Mouse (Mus musculus) midbrain, embryonic 15.5 days (tissue): Measurements from ENCODE around the gene Tead4. TPM values are rescaled to one million over a fixed set of nuclear protein-coding genes. Genes with fewer than 3 reads are reported as not detected.

Experiments used
- ATAC-seq: fragments of 200-750 bp; cut with Nextera tagmentation; replicated peaks from 2 replicates; pipeline ENCODE4 v1.8.0; 2017; ENCODE audit warnings: moderate TSS enrichment
- H3K27ac ChIP-seq: fragments of 300-500 bp; sonication (generic); 2 replicates; pipeline ENCODE4 v1.5.1; 2015; ENCODE audit warnings: mild to moderate bottlenecking, inconsistent platforms
- H3K27me3 ChIP-seq: fragments of 300-500 bp; sonication (generic); replicated peaks from 2 replicates; pipeline ENCODE4 v1.6.1; 2015; ENCODE audit warnings: inconsistent platforms
- H3K36me3 ChIP-seq: fragments of 300-500 bp; sonication (generic); replicated peaks from 2 replicates; pipeline ENCODE4 v1.6.1; 2015; ENCODE audit warnings: inconsistent platforms
- H3K4me1 ChIP-seq: fragments of 300-500 bp; sonication (generic); 2 replicates; pipeline ENCODE4 v1.6.1; 2015; ENCODE audit warnings: inconsistent platforms
- H3K4me2 ChIP-seq: fragments of 300-500 bp; sonication (generic); 2 replicates; pipeline ENCODE4 v1.6.1; 2015; ENCODE audit warnings: inconsistent platforms, mild to moderate bottlenecking, moderate library complexity
- H3K4me3 ChIP-seq: fragments of 300-500 bp; sonication (generic); 2 replicates; pipeline ENCODE4 v1.5.1; 2015; ENCODE audit warnings: mild to moderate bottlenecking, inconsistent platforms
- H3K9ac ChIP-seq: fragments of 300-500 bp; sonication (generic); 2 replicates; pipeline ENCODE4 v1.6.1; 2015; ENCODE audit warnings: mild to moderate bottlenecking, inconsistent platforms
- H3K9me3 ChIP-seq: fragments of 300-500 bp; sonication (generic); 2 replicates; pipeline ENCODE4 v1.6.1; 2016; ENCODE audit warnings: inconsistent platforms
- WGBS: fragments of 180-500 bp; shearing (Covaris S2); methylation state at CpG from one replicate; pipeline ENCODE4 v1.1.7; 2015; ENCODE audit warnings: mixed read lengths; 5-methylcytosine and 5-hydroxymethylcytosine counted together
- polyA plus RNA-seq: library from polyadenylated mRNA; unstranded; fragments of >200 nt; fragmentation: Nextera tagmentation; extraction: Ambion mirVana; gene quantifications from 2 replicates; pipeline ENCODE4 v1.2.1, GENCODE M21; 2015

Gene Tead4
- polyA plus RNA-seq: 0.65 and 0.91 TPM in 2 replicates

GRCm38 (mm10) chr6:128300134-128301001 is at the start of gene Tead4:
Tead4 (minus strand) TSS chr6:128300823.
- H3K9me3 ChIP-seq: no peaks in the 10 kb centered on the region
- WGBS: under 1% methylated on average over 81 of the region's 81 CpGs
- H3K4me2 ChIP-seq: peak within 1 kb of the TSS; percentile 100
- H3K27me3 ChIP-seq: peaks cover 53% of the 10 kb centered on the region
- H3K4me1 ChIP-seq: peaks cover 20% of the 10 kb centered on the region
- H3K4me3 ChIP-seq: peak within 1 kb of the TSS; percentile 65
- peak; percentile 78 for ATAC-seq
- peak within 1 kb of the TSS; percentile 43 for H3K9ac ChIP-seq
- H3K27ac ChIP-seq: no peak within 1 kb of the TSS
- H3K36me3 ChIP-seq: no peaks in the 10 kb centered on the region

DNA sequence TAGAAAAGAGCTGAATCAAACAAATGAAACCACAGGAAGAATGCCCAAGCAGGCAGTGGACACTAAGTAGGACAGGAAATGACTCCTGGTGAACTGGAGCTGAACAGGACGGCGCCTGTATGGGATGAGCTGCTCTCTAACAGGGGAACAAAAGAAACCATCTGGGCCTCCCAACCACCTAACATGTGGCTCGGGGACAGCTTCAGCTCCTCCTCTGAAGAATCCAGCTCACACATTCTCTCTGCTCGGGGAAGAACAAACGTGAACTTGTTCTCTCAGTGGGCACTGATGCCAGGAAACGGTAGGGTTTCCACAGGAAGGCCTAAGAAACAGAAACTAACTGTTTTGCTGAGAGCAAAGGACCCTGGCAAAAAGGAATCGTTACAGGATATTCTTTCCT is 49.1 kb upstream of the Tead4 start:
- H3K27me3 ChIP-seq: no peaks in the 10 kb centered on the region
- H3K9me3 ChIP-seq: no peaks in the 10 kb centered on the region
- no peaks in the 10 kb centered on the region for H3K36me3 ChIP-seq
- ATAC-seq: 0 out of 2 replicates have a peak, but pooled peaks have one; percentile 11
- H3K27ac ChIP-seq: no peak overlapping the region
- no peak overlapping the region for H3K4me3 ChIP-seq
- 49% methylated on average over 7 of the region's 7 CpGs for WGBS
- H3K9ac ChIP-seq: no peak overlapping the region
- H3K4me1 ChIP-seq: peaks cover 16% of the 10 kb centered on the region
- no peak overlapping the region for H3K4me2 ChIP-seq

GRCm38 (mm10) chr6:128346782-128347181 is 46.2 kb upstream of the Tead4 start:
- no peaks in the 10 kb centered on the region for H3K9me3 ChIP-seq
- H3K36me3 ChIP-seq: no peaks in the 10 kb centered on the region
- H3K9ac ChIP-seq: no peak overlapping the region
- no peaks in the 10 kb centered on the region for H3K27me3 ChIP-seq
- no peak overlapping the region for H3K4me3 ChIP-seq
- ATAC-seq: no peak
- H3K4me1 ChIP-seq: peaks cover 4% of the 10 kb centered on the region; the same call in 1 of the 2 replicates
- no peak overlapping the region for H3K4me2 ChIP-seq
- WGBS: 90% methylated on average over 6 of the region's 6 CpGs
- no peak overlapping the region for H3K27ac ChIP-seq

- ATAC-seq: no peak
- no peaks in the 10 kb centered on the region for H3K36me3 ChIP-seq
- peaks cover 4% of the 10 kb centered on the region; the same call in 1 of the 2 replicates for H3K4me1 ChIP-seq
- WGBS: 88% methylated on average over 10 of the region's 10 CpGs
- no peak overlapping the region for H3K4me2 ChIP-seq
- no peaks in the 10 kb centered on the region for H3K9me3 ChIP-seq
- no peak overlapping the region for H3K4me3 ChIP-seq
- no peak overlapping the region for H3K27ac ChIP-seq
- no peaks in the 10 kb centered on the region for H3K27me3 ChIP-seq
- no peak overlapping the region for H3K9ac ChIP-seq
These were observed 45.0 kb upstream of the Tead4 start for GRCm38 (mm10) chr6:128345623-128346022.

DNA sequence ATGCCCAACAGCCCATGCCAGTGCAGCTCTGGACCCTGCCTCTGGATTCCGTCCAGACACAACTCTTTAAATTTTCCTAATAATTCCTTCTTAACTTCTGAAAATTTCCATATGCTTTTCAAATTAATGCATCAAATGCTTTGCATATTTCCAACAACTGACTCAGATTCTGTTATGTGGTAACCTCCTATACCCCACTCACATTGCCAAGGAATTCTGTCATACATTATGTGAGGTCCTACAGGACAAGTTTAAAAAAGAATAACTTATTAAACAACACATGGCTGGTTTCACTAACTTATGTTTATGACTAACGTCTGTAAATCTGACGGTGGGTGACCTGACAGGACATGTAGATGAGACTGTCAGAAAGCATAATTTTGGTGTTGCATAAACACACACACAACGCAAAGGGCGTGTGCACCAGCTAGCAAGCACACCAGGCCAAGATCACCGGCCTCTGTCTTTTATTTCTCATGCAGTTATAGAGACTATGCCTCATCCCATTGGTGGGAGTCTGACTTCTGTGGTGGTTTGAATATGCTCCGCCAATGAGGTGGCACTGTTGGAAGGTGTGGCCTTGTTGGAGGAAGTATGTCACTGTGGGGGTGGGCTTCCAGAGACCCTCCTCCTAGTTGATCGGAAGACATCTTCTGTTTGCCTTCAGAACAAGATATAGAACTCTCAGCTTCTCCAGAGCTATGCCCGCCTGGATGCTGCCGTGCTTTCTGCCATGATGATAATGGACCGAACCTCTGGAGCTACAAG is 41.5 kb upstream of the Tead4 start:
- H3K4me2 ChIP-seq: no peak overlapping the region
- 96% methylated on average over 11 of the region's 11 CpGs for WGBS
- H3K9ac ChIP-seq: no peak overlapping the region
- peaks cover 11% of the 10 kb centered on the region; the same call in 1 of the 2 replicates for H3K4me1 ChIP-seq
- no peaks in the 10 kb centered on the region for H3K36me3 ChIP-seq
- H3K27ac ChIP-seq: no peak overlapping the region
- H3K27me3 ChIP-seq: no peaks in the 10 kb centered on the region
- no peak overlapping the region for H3K4me3 ChIP-seq
- no peaks in the 10 kb centered on the region for H3K9me3 ChIP-seq
- no peak for ATAC-seq

- Histone ChIP-seq H3K36me3 (0 out of 2 replicates have a peak, but pooled peaks cover 9% of the 10 kb centered on the region), H3K27me3 (no peaks in the 10 kb centered on the region), H3K9me3 (no peaks in the 10 kb centered on the region), H3K9ac (no peak overlapping the region), H3K4me2 (no peak overlapping the region), H3K4me1 (peaks cover 11% of the 10 kb centered on the region; the same call in 1 of the 2 replicates), H3K27ac (no peak overlapping the region), H3K4me3 (no peak overlapping the region)
- ATAC-seq: no peak
- WGBS: 50% methylated on average over 5 of the region's 5 CpGs
These were observed 38.3 kb upstream of the Tead4 start for GRCm38 (mm10) chr6:128338876-128339275.

- no peak for ATAC-seq
- no peak overlapping the region for H3K4me3 ChIP-seq
- no peaks in the 10 kb centered on the region for H3K9me3 ChIP-seq
- peaks cover 13% of the 10 kb centered on the region; the same call in 1 of the 2 replicates for H3K36me3 ChIP-seq
- H3K4me2 ChIP-seq: no peak overlapping the region
- H3K27me3 ChIP-seq: no peaks in the 10 kb centered on the region
- peaks cover 11% of the 10 kb centered on the region; the same call in 1 of the 2 replicates for H3K4me1 ChIP-seq
- 83% methylated on average over 7 of the region's 7 CpGs for WGBS
- no peak overlapping the region for H3K9ac ChIP-seq
- H3K27ac ChIP-seq: no peak overlapping the region
These were observed 36.8 kb upstream of the Tead4 start for GRCm38 (mm10) chr6:128337467-128337866.

GRCm38 (mm10) chr6:128334397-128335124 is 33.9 kb upstream of the Tead4 start:
- Histone ChIP-seq H3K27me3 (no peaks in the 10 kb centered on the region), H3K9ac (no peak overlapping the region), H3K4me2 (no peak overlapping the region), H3K4me3 (no peak overlapping the region), H3K27ac (no peak overlapping the region), H3K9me3 (0 out of 2 replicates have a peak, but pooled peaks cover 2% of the 10 kb centered on the region), H3K4me1 (peaks cover 11% of the 10 kb centered on the region; the same call in 1 of the 2 replicates), H3K36me3 (peaks cover 28% of the 10 kb centered on the region)
- 15% methylated on average over 12 of the region's 12 CpGs for WGBS
- ATAC-seq: peak; percentile 85

DNA sequence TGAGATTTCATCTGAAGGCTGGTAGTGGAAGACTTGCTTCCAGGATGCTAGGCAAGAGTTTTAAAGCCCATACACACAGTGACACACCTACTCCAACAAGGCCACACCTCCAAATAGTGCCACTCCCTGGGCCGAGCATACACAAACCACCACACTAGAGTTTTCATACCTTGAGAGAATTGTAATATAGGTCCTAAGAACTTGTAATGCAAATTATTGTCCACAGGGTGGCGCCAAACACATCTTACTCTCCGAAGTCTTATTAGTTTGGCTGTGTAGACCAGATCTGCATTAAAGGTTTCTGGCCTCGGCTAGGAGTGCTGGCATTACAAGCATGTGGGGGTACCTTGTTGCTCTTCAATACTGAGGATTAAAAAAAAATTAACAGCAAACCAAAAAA is 17.7 kb upstream of the Tead4 start:
- Histone ChIP-seq H3K27me3 (no peaks in the 10 kb centered on the region), H3K9me3 (no peaks in the 10 kb centered on the region), H3K4me2 (no peak overlapping the region), H3K27ac (no peak overlapping the region), H3K4me3 (no peak overlapping the region), H3K9ac (no peak overlapping the region), H3K4me1 (no peaks in the 10 kb centered on the region), H3K36me3 (peaks cover 14% of the 10 kb centered on the region)
- 13% methylated on average over 4 of the region's 4 CpGs for WGBS
- peak; percentile 76 for ATAC-seq

GRCm38 (mm10) chr6:128315597-128315996 is 15.0 kb upstream of the Tead4 start:
- Histone ChIP-seq H3K4me3 (no peak overlapping the region), H3K9ac (no peak overlapping the region), H3K4me2 (no peak overlapping the region), H3K9me3 (no peaks in the 10 kb centered on the region), H3K36me3 (no peaks in the 10 kb centered on the region), H3K27ac (no peak overlapping the region), H3K27me3 (no peaks in the 10 kb centered on the region), H3K4me1 (no peaks in the 10 kb centered on the region)
- no peak for ATAC-seq
- 77% methylated on average over 8 of the region's 8 CpGs for WGBS

DNA sequence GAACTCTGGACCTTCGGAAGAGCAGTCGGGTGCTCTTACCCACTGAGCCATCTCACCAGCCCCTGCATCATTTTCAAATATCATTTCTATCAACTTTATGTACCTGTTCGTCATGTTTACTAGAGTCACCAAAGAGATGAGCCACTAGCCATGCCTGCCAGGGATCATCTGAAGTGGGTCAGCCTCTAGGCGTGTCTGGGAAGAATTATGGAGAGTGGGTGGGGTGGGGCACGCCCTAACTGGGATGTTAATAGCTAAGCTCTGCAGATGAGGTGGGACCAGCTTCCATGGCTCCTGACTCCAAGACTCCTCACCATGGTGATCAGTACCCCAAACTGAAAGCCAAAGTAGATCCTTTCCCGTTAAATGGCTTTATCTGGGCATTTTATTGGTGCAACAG is 14.2 kb upstream of the Tead4 start:
- no peaks in the 10 kb centered on the region for H3K9me3 ChIP-seq
- no peak overlapping the region for H3K4me2 ChIP-seq
- no peak overlapping the region for H3K4me3 ChIP-seq
- no peak for ATAC-seq
- no peak overlapping the region for H3K9ac ChIP-seq
- no peaks in the 10 kb centered on the region for H3K36me3 ChIP-seq
- no peaks in the 10 kb centered on the region for H3K4me1 ChIP-seq
- no peak overlapping the region for H3K27ac ChIP-seq
- 90% methylated on average over 6 of the region's 6 CpGs for WGBS
- H3K27me3 ChIP-seq: no peaks in the 10 kb centered on the region

DNA sequence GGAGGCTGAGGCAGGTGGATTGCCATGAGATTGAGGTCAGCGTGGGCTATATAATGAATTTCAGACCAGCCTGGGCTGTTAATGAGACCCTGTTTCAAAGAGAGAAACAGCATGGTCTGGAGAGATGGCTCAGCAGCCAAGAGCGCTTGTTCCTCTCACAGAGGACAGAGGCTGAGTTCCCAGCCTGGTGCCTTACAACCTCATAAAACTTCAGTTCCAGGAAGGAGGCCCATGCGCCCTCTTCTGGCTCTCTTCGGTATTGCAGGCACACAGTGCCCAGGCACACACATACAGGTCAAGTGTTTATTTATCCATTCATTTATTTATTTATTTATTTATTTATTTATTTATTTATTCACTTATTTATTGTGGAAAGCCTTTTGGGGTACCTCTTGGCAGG is 7.7 kb upstream of the Tead4 start:
- H3K27ac ChIP-seq: no peak overlapping the region
- no peak overlapping the region for H3K4me2 ChIP-seq
- WGBS: 32% methylated on average over 4 of the region's 4 CpGs
- H3K9ac ChIP-seq: no peak overlapping the region
- no peaks in the 10 kb centered on the region for H3K36me3 ChIP-seq
- no peaks in the 10 kb centered on the region for H3K9me3 ChIP-seq
- no peaks in the 10 kb centered on the region; the same call in 1 of the 2 replicates for H3K27me3 ChIP-seq
- ATAC-seq: no peak
- no peaks in the 10 kb centered on the region for H3K4me1 ChIP-seq
- no peak overlapping the region for H3K4me3 ChIP-seq
